Mouse (Mus musculus) lung, adult 2 months (tissue): ENCODE data around the gene Flg.

Experiments
- CTCF ChIP-seq: fragments of 200-500 bp; IDR thresholded peaks from 2 replicates; pipeline ENCODE4 v1.5.1; 2011; ENCODE audit warnings: mild to moderate bottlenecking, low read length, control low read depth; ENCODE audit not compliant: insufficient read depth
- POLR2A ChIP-seq: fragments of 200-500 bp; IDR thresholded peaks from 2 replicates; pipeline ENCODE4 v1.6.1; 2011; ENCODE audit warnings: low read depth, mild to moderate bottlenecking, control low read depth, low read length, borderline replicate concordance; ENCODE audit errors: extremely low read depth

- TF ChIP-seq CTCF, result no peak
- no peak for TF ChIP-seq POLR2A
Measured at GRCm38 (mm10) chr3:93273223-93273622, at the start of gene Flg.
